Mouse (Mus musculus) heart, embryonic 15.5 days (tissue): ENCODE measurements around the gene Tuba8. TPM values are rescaled to one million over a fixed set of nuclear protein-coding genes. Genes with fewer than 3 reads are reported as not detected.

Experiments
- ATAC-seq: fragments of 200-750 bp; cut with Nextera tagmentation; replicated peaks from 2 replicates; pipeline ENCODE4 v1.8.0; 2017; ENCODE audit warnings: low read depth, moderate TSS enrichment; ENCODE audit not compliant: insufficient number of reproducible peaks, insufficient read depth, low FRiP score
- H3K27ac ChIP-seq: fragments of 300-500 bp; sonication (generic); 2 replicates; pipeline ENCODE4 v1.5.1; 2015; ENCODE audit warnings: mild to moderate bottlenecking, inconsistent platforms
- H3K27me3 ChIP-seq: fragments of 300-500 bp; sonication (generic); 2 replicates; pipeline ENCODE4 v1.6.1; 2015; ENCODE audit warnings: inconsistent platforms
- H3K36me3 ChIP-seq: fragments of 300-500 bp; sonication (generic); 2 replicates; pipeline ENCODE4 v1.6.1; 2015; ENCODE audit warnings: mild to moderate bottlenecking, inconsistent platforms
- H3K4me1 ChIP-seq: fragments of 300-500 bp; sonication (generic); replicated peaks from 2 replicates; pipeline ENCODE4 v1.6.1; 2015; ENCODE audit warnings: inconsistent platforms
- H3K4me2 ChIP-seq: fragments of 300-500 bp; sonication (generic); 2 replicates; pipeline ENCODE4 v1.6.1; 2015; ENCODE audit warnings: inconsistent platforms, mild to moderate bottlenecking, moderate library complexity
- H3K4me3 ChIP-seq: fragments of 300-500 bp; sonication (generic); 2 replicates; pipeline ENCODE4 v1.5.1; 2015; ENCODE audit warnings: mild to moderate bottlenecking, inconsistent platforms
- H3K9ac ChIP-seq: fragments of 300-500 bp; sonication (generic); 2 replicates; pipeline ENCODE4 v1.6.1; 2015; ENCODE audit warnings: mild to moderate bottlenecking, inconsistent platforms
- H3K9me3 ChIP-seq: fragments of 300-500 bp; sonication (generic); replicated peaks from 2 replicates; pipeline ENCODE4 v1.6.1; 2016; ENCODE audit warnings: inconsistent platforms
- WGBS: fragments of 180-500 bp; shearing (Covaris S2); methylation state at CpG from one replicate; pipeline ENCODE4 v1.1.7; 2015; ENCODE audit warnings: mixed read lengths; 5-methylcytosine and 5-hydroxymethylcytosine counted together
- polyA plus RNA-seq: library from polyadenylated mRNA; unstranded; fragments of >200 nt; fragmentation: Nextera tagmentation; extraction: Ambion mirVana; gene quantifications from 2 replicates; pipeline ENCODE4 v1.2.1, GENCODE M21; 2015

The Tuba8 gene
- polyA plus RNA-seq, 1 experiment from 2014 or later = 0.58 TPM

GRCm38 (mm10) chr6:121178700-121179358 is 31.7 kb upstream of the Tuba8 start:
- Histone ChIP-seq H3K4me3 (no peak overlapping the region), H3K4me2 (no peak overlapping the region), H3K36me3 (no peaks in the 10 kb centered on the region), H3K9ac (no peak overlapping the region), H3K9me3 (no peaks in the 10 kb centered on the region), H3K27ac (0 out of 2 replicates have a peak overlapping the region, but pooled peaks have one; percentile 8), H3K27me3 (no peaks in the 10 kb centered on the region), H3K4me1 (peaks cover 14% of the 10 kb centered on the region)
- no peak for ATAC-seq
- WGBS = 51% methylated on average over 7 of the region's 7 CpGs

GRCm38 (mm10) chr6:121179846-121180245 is 30.6 kb upstream of the Tuba8 start:
- Histone ChIP-seq H3K27ac (no peak overlapping the region), H3K4me3 (no peak overlapping the region), H3K9me3 (no peaks in the 10 kb centered on the region), H3K9ac (no peak overlapping the region), H3K36me3 (no peaks in the 10 kb centered on the region), H3K4me2 (no peak overlapping the region), H3K4me1 (peaks cover 20% of the 10 kb centered on the region), H3K27me3 (no peaks in the 10 kb centered on the region)
- no peak for ATAC-seq
- WGBS = 65% methylated on average over 7 of the region's 7 CpGs

GRCm38 (mm10) chr6:121183414-121184173 is 26.9 kb upstream of the Tuba8 start, which contains the start of gene Pex26:
Pex26 (plus strand) TSS chr6:121183667.
- H3K36me3 ChIP-seq = peaks cover 14% of the 10 kb centered on the region; the same call in 1 of the 2 replicates
- WGBS = under 1% methylated on average over 32 of the region's 32 CpGs
- H3K9me3 ChIP-seq = no peaks in the 10 kb centered on the region
- H3K4me2 ChIP-seq = peak within 1 kb of the TSS; percentile 94
- peaks cover 16% of the 10 kb centered on the region for H3K4me1 ChIP-seq
- peak within 1 kb of the TSS; percentile 63 for H3K9ac ChIP-seq
- H3K4me3 ChIP-seq = peak within 1 kb of the TSS; percentile 69
- peak; percentile 83 for ATAC-seq
- H3K27me3 ChIP-seq = no peaks in the 10 kb centered on the region
- peak within 1 kb of the TSS; percentile 60 for H3K27ac ChIP-seq

DNA sequence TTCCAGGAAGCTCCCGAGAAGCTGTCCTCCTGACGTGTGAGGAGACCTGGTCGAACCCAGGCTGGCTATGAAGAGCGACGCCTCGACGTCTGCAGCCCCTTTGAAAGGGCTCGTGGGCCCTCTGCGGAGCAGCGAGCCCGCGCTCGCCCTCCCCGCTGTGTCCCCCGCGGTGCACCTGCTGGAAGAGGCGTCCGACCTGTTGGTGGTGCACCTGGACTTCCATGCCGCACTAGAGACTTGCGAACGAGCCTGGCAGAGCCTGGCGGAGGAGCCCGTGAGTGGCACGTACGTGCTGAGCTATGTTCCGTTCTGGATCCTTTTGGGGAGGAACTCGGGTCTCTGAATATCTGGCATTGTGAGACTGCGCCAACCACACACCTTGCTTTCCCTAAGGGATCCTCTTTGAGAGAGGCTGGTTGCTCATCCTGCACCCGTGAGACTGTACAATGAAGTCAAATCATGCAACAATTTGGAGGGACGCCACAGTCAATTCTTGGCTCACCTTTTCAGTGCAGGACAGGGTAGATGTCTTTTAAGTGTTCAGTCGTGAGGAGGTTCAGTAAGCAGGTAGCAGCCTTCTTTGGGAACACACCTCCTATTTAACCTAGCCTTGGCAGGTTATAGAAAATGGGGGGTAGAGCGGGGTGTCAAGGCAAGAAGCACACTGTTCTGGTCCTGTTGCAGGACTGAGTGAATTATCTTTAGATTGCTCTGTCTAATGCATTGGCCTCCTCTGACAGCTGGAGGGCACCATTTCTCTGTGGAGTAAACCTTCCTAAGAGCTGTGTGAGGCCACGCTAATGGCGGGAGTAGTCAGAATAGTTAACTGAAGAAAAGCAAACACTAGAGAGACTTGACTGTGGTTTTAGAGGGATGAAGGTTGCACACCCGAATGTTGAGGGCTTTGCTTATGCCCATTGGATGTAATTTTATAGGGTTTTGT is 26.0 kb upstream of the Tuba8 start:
- Histone ChIP-seq H3K4me2 (peak overlapping the region; percentile 94), H3K9me3 (no peaks in the 10 kb centered on the region), H3K27ac (peak overlapping the region; percentile 60), H3K9ac (peak overlapping the region; percentile 63), H3K4me1 (peaks cover 14% of the 10 kb centered on the region), H3K27me3 (no peaks in the 10 kb centered on the region), H3K36me3 (peaks cover 14% of the 10 kb centered on the region; the same call in 1 of the 2 replicates), H3K4me3 (peak overlapping the region; percentile 69)
- peak; percentile 72 for ATAC-seq
- 2% methylated on average over 35 of the region's 35 CpGs for WGBS

DNA sequence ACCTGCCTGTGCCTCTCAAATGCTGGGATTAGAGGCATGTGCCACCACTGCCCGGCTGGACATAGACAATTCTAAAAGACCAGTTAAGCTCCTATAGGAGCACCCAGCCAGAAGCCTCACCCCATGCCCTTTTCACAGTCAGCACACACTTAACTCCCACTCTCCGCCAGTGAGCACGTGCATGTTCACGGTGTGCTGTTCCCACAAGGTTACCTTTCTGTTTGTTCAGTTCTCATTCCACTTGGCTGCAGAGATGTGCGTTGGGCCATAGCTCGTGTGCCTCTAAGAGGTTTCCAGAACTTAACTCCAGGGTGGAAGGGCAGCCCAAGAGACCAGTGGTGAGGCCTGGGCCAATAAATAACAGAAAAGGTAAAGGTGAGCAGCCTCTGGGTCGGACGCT is 25.3 kb upstream of the Tuba8 start:
- Histone ChIP-seq H3K4me1 (peaks cover 14% of the 10 kb centered on the region), H3K9me3 (no peaks in the 10 kb centered on the region), H3K4me2 (peak overlapping the region; percentile 94), H3K27ac (no peak overlapping the region), H3K27me3 (no peaks in the 10 kb centered on the region), H3K9ac (0 out of 2 replicates have a peak overlapping the region, but pooled peaks have one; percentile 13), H3K36me3 (peaks cover 20% of the 10 kb centered on the region), H3K4me3 (peak overlapping the region; percentile 69; the same call in 1 of the 2 replicates)
- 79% methylated on average over 8 of the region's 8 CpGs for WGBS
- ATAC-seq = no peak

- Histone ChIP-seq H3K9ac (no peak overlapping the region), H3K9me3 (no peaks in the 10 kb centered on the region), H3K4me2 (no peak overlapping the region), H3K27me3 (no peaks in the 10 kb centered on the region), H3K4me3 (no peak overlapping the region), H3K27ac (no peak overlapping the region), H3K4me1 (peaks cover 2% of the 10 kb centered on the region; the same call in 1 of the 2 replicates), H3K36me3 (peaks cover 26% of the 10 kb centered on the region)
- WGBS = 71% methylated on average over 11 of the region's 11 CpGs
- no peak for ATAC-seq
Measured at GRCm38 (mm10) chr6:121191261-121192009, 19.1 kb upstream of the Tuba8 start.

GRCm38 (mm10) chr6:121194061-121194955 is 16.2 kb upstream of the Tuba8 start:
- Histone ChIP-seq H3K4me2 (no peak overlapping the region), H3K9me3 (no peaks in the 10 kb centered on the region), H3K27me3 (no peaks in the 10 kb centered on the region), H3K27ac (no peak overlapping the region), H3K4me1 (peaks cover 2% of the 10 kb centered on the region; the same call in 1 of the 2 replicates), H3K4me3 (no peak overlapping the region), H3K36me3 (peaks cover 12% of the 10 kb centered on the region), H3K9ac (no peak overlapping the region)
- no peak for ATAC-seq
- 55% methylated on average over 13 of the region's 13 CpGs for WGBS

DNA sequence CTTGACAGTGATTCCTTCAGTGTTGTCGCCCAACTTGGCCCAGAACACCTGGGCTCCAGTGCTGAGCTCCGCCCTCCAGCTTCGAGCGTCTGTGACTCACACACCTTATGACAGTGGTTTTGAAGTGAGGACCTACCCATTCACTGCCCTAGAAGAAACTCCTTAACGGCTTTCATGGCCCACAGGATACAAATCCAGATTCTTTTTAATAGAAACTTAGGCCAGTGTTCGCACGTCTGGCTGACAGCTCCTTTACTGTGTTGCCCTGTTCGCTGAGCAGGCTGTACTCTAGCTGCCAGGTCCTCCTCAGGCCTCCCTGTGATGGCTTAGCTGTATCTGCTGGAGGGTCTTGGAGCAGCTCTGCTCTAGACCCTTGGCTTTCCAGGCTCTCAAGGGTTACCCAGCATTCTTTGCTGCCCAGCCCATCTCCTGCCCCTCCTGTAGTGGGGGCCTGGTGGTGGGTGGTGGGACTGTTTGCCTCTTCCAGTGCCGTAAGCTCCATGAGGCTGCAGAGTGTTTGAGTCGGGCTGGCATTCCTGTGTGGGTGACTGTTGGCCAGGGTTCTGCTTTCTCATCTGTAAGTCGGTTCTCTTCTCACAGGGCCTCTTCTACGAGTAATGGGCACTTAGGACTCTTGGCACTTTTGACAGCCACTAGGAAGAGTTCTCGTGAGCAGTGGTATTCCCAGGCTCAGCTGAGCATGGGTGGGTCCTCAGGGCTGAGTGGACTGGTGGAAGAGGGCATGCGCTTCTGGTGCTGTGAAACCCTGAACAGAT is 15.4 kb upstream of the Tuba8 start:
- no peaks in the 10 kb centered on the region for H3K27me3 ChIP-seq
- no peak overlapping the region for H3K27ac ChIP-seq
- no peak overlapping the region for H3K4me2 ChIP-seq
- no peak overlapping the region for H3K4me3 ChIP-seq
- peaks cover 7% of the 10 kb centered on the region for H3K36me3 ChIP-seq
- no peak overlapping the region for H3K9ac ChIP-seq
- ATAC-seq = no peak
- peaks cover 2% of the 10 kb centered on the region; the same call in 1 of the 2 replicates for H3K4me1 ChIP-seq
- WGBS = 72% methylated on average over 14 of the region's 14 CpGs
- H3K9me3 ChIP-seq = no peaks in the 10 kb centered on the region

GRCm38 (mm10) chr6:121197807-121198365 is 12.6 kb upstream of the Tuba8 start:
- H3K4me2 ChIP-seq = no peak overlapping the region
- H3K4me3 ChIP-seq = no peak overlapping the region
- no peaks in the 10 kb centered on the region for H3K27me3 ChIP-seq
- H3K27ac ChIP-seq = no peak overlapping the region
- no peaks in the 10 kb centered on the region for H3K9me3 ChIP-seq
- H3K4me1 ChIP-seq = peaks cover 2% of the 10 kb centered on the region; the same call in 1 of the 2 replicates
- 63% methylated on average over 9 of the region's 9 CpGs for WGBS
- no peak for ATAC-seq
- no peak overlapping the region for H3K9ac ChIP-seq
- H3K36me3 ChIP-seq = peaks cover 5% of the 10 kb centered on the region; the same call in 1 of the 2 replicates
